Mouse (Mus musculus): ENCODE data around the gene Rspry1. TPM values are rescaled to one million over a fixed set of nuclear protein-coding genes. Genes with fewer than 3 reads are reported as not detected.

Gene Rspry1
- 36.8 and 36.9 TPM in 2 replicates for polyA plus RNA-seq (2015; fragmentation: Nextera tagmentation; extraction: Ambion mirVana)

GRCm38 (mm10) chr8:94601607-94602385 lies at the start of gene Rspry1, which contains the start of gene Fam192a:
Rspry1 (plus strand) TSS chr8:94601937.
Fam192a (minus strand) TSS chr8:94601997.
- peaks cover 24% of the 10 kb centered on the region for H3K4me1 ChIP-seq
- H3K36me3 ChIP-seq, result no peaks in the 10 kb centered on the region
- peak; percentile 100 for ATAC-seq (ENCODE audit: insufficient number of reproducible peaks, low FRiP score, low TSS enrichment, low read depth)
- H3K9ac ChIP-seq, result peak within 1 kb of the TSS; percentile 94
- H3K4me3 ChIP-seq (replicated peaks), result peak within 1 kb of the TSS; percentile 91
- under 1% methylated on average over 55 of the region's 55 CpGs for WGBS
- H3K27ac ChIP-seq (replicated peaks), result peak within 1 kb of the TSS; percentile 86
- H3K4me2 ChIP-seq (replicated peaks), result peak within 1 kb of the TSS; percentile 87
- no peaks in the 10 kb centered on the region for H3K27me3 ChIP-seq
- H3K9me3 ChIP-seq (replicated peaks), result no peaks in the 10 kb centered on the region

- Histone ChIP-seq H3K4me1 (no peaks in the 10 kb centered on the region), H3K4me3 (replicated peaks) (no peak overlapping the region), H3K4me2 (replicated peaks) (no peak overlapping the region), H3K27ac (replicated peaks) (no peak overlapping the region), H3K9me3 (replicated peaks) (no peaks in the 10 kb centered on the region), H3K9ac (no peak overlapping the region), H3K36me3 (no peaks in the 10 kb centered on the region), H3K27me3 (no peaks in the 10 kb centered on the region)
- WGBS, result 97% methylated on average over 2 of the region's 2 CpGs
- ATAC-seq (ENCODE audit: insufficient number of reproducible peaks, low FRiP score, low TSS enrichment, low read depth), result no peak
Observed at GRCm38 (mm10) chr8:94552696-94553095, 49.0 kb upstream of the Rspry1 start.

- WGBS, result 54% methylated on average over 3 of the region's 3 CpGs
- ATAC-seq (ENCODE audit: insufficient number of reproducible peaks, low FRiP score, low TSS enrichment, low read depth), result no peak
Observed at GRCm38 (mm10) chr8:94557281-94557680, 44.5 kb upstream of the Rspry1 start.

GRCm38 (mm10) chr8:94561256-94561655 lies 40.5 kb upstream of the Rspry1 start:
- H3K9me3 ChIP-seq (replicated peaks), result no peaks in the 10 kb centered on the region
- no peaks in the 10 kb centered on the region for H3K4me1 ChIP-seq
- H3K4me2 ChIP-seq (replicated peaks), result no peak overlapping the region
- no peak overlapping the region for H3K9ac ChIP-seq
- ATAC-seq (ENCODE audit: insufficient number of reproducible peaks, low FRiP score, low TSS enrichment, low read depth), result no peak
- no peak overlapping the region for H3K27ac ChIP-seq (replicated peaks)
- 61% methylated on average over 5 of the region's 5 CpGs for WGBS
- no peak overlapping the region for H3K4me3 ChIP-seq (replicated peaks)
- H3K36me3 ChIP-seq, result no peaks in the 10 kb centered on the region
- H3K27me3 ChIP-seq, result no peaks in the 10 kb centered on the region

More at GRCm38 (mm10) chr8:94557281-94557680, 44.5 kb upstream of the Rspry1 start:
- Histone ChIP-seq H3K4me2 (replicated peaks) (no peak overlapping the region), H3K9me3 (replicated peaks) (no peaks in the 10 kb centered on the region), H3K27ac (replicated peaks) (no peak overlapping the region), H3K4me3 (replicated peaks) (no peak overlapping the region), H3K36me3 (no peaks in the 10 kb centered on the region), H3K27me3 (no peaks in the 10 kb centered on the region), H3K4me1 (no peaks in the 10 kb centered on the region), H3K9ac (no peak overlapping the region)

GRCm38 (mm10) chr8:94564421-94564820 lies 37.3 kb upstream of the Rspry1 start:
- no peak overlapping the region for H3K4me2 ChIP-seq (replicated peaks)
- no peak overlapping the region for H3K9ac ChIP-seq
- no peaks in the 10 kb centered on the region for H3K27me3 ChIP-seq
- H3K36me3 ChIP-seq, result no peaks in the 10 kb centered on the region
- ATAC-seq (ENCODE audit: insufficient number of reproducible peaks, low FRiP score, low TSS enrichment, low read depth), result no peak
- no peaks in the 10 kb centered on the region; the same call in 1 of the 2 replicates for H3K4me1 ChIP-seq
- H3K27ac ChIP-seq (replicated peaks), result no peak overlapping the region
- no peaks in the 10 kb centered on the region for H3K9me3 ChIP-seq (replicated peaks)
- H3K4me3 ChIP-seq (replicated peaks), result no peak overlapping the region

- Histone ChIP-seq H3K27ac (replicated peaks) (no peak overlapping the region), H3K4me1 (no peaks in the 10 kb centered on the region; the same call in 1 of the 2 replicates), H3K4me3 (replicated peaks) (no peak overlapping the region), H3K27me3 (no peaks in the 10 kb centered on the region), H3K9ac (no peak overlapping the region), H3K9me3 (replicated peaks) (no peaks in the 10 kb centered on the region), H3K4me2 (replicated peaks) (no peak overlapping the region), H3K36me3 (no peaks in the 10 kb centered on the region)
- 54% methylated on average over 6 of the region's 6 CpGs for WGBS
- no peak for ATAC-seq (ENCODE audit: insufficient number of reproducible peaks, low FRiP score, low TSS enrichment, low read depth)
Observed at GRCm38 (mm10) chr8:94566033-94566432, 35.7 kb upstream of the Rspry1 start.

GRCm38 (mm10) chr8:94566446-94567158 lies 35.1 kb upstream of the Rspry1 start:
- no peaks in the 10 kb centered on the region for H3K36me3 ChIP-seq
- ATAC-seq (ENCODE audit: insufficient number of reproducible peaks, low FRiP score, low TSS enrichment, low read depth), result no peak
- WGBS, result 58% methylated on average over 15 of the region's 15 CpGs

GRCm38 (mm10) chr8:94567159-94567849 lies 34.4 kb upstream of the Rspry1 start:
- Histone ChIP-seq H3K4me3 (replicated peaks) (no peak overlapping the region), H3K4me2 (replicated peaks) (no peak overlapping the region), H3K27me3 (no peaks in the 10 kb centered on the region), H3K36me3 (no peaks in the 10 kb centered on the region), H3K9ac (no peak overlapping the region), H3K27ac (replicated peaks) (no peak overlapping the region), H3K9me3 (replicated peaks) (no peaks in the 10 kb centered on the region), H3K4me1 (no peaks in the 10 kb centered on the region; the same call in 1 of the 2 replicates)
- WGBS, result 74% methylated on average over 8 of the region's 8 CpGs
- no peak for ATAC-seq (ENCODE audit: insufficient number of reproducible peaks, low FRiP score, low TSS enrichment, low read depth)

More at GRCm38 (mm10) chr8:94566446-94567158, 35.1 kb upstream of the Rspry1 start:
- no peak overlapping the region for H3K9ac ChIP-seq
- no peak overlapping the region for H3K4me3 ChIP-seq (replicated peaks)
- H3K4me2 ChIP-seq (replicated peaks), result no peak overlapping the region
- no peaks in the 10 kb centered on the region for H3K27me3 ChIP-seq
- no peak overlapping the region for H3K27ac ChIP-seq (replicated peaks)
- no peaks in the 10 kb centered on the region for H3K9me3 ChIP-seq (replicated peaks)
- H3K4me1 ChIP-seq, result no peaks in the 10 kb centered on the region; the same call in 1 of the 2 replicates

- no peak for ATAC-seq (ENCODE audit: insufficient number of reproducible peaks, low FRiP score, low TSS enrichment, low read depth)
- no peaks in the 10 kb centered on the region for H3K27me3 ChIP-seq
- WGBS, result 63% methylated on average over 8 of the region's 8 CpGs
Observed at GRCm38 (mm10) chr8:94568098-94568497, 33.6 kb upstream of the Rspry1 start.

GRCm38 (mm10) chr8:94569419-94569818 lies 32.3 kb upstream of the Rspry1 start:
- no peak overlapping the region for H3K4me2 ChIP-seq (replicated peaks)
- 70% methylated on average over 1 of the region's 1 CpGs for WGBS
- H3K27me3 ChIP-seq, result no peaks in the 10 kb centered on the region
- no peaks in the 10 kb centered on the region; the same call in 1 of the 2 replicates for H3K4me1 ChIP-seq
- ATAC-seq (ENCODE audit: insufficient number of reproducible peaks, low FRiP score, low TSS enrichment, low read depth), result no peak
- H3K4me3 ChIP-seq (replicated peaks), result no peak overlapping the region
- H3K27ac ChIP-seq (replicated peaks), result no peak overlapping the region
- H3K9me3 ChIP-seq (replicated peaks), result no peaks in the 10 kb centered on the region
- no peak overlapping the region for H3K9ac ChIP-seq
- peaks cover 16% of the 10 kb centered on the region for H3K36me3 ChIP-seq

More at GRCm38 (mm10) chr8:94568098-94568497, 33.6 kb upstream of the Rspry1 start:
- H3K27ac ChIP-seq (replicated peaks), result no peak overlapping the region
- peaks cover 3% of the 10 kb centered on the region; the same call in 1 of the 2 replicates for H3K36me3 ChIP-seq
- H3K9ac ChIP-seq, result no peak overlapping the region
- no peak overlapping the region for H3K4me2 ChIP-seq (replicated peaks)
- no peaks in the 10 kb centered on the region for H3K9me3 ChIP-seq (replicated peaks)
- no peak overlapping the region for H3K4me3 ChIP-seq (replicated peaks)
- H3K4me1 ChIP-seq, result no peaks in the 10 kb centered on the region; the same call in 1 of the 2 replicates

GRCm38 (mm10) chr8:94571896-94572295 lies 29.8 kb upstream of the Rspry1 start:
- WGBS, result 67% methylated on average over 2 of the region's 2 CpGs

More at GRCm38 (mm10) chr8:94571896-94572295, 29.8 kb upstream of the Rspry1 start:
- no peak overlapping the region for H3K4me3 ChIP-seq (replicated peaks)
- no peak for ATAC-seq (ENCODE audit: insufficient number of reproducible peaks, low FRiP score, low TSS enrichment, low read depth)
- H3K27me3 ChIP-seq, result no peaks in the 10 kb centered on the region
- no peak overlapping the region for H3K4me2 ChIP-seq (replicated peaks)
- peaks cover 39% of the 10 kb centered on the region for H3K36me3 ChIP-seq
- no peaks in the 10 kb centered on the region; the same call in 1 of the 2 replicates for H3K4me1 ChIP-seq
- H3K9me3 ChIP-seq (replicated peaks), result no peaks in the 10 kb centered on the region
- no peak overlapping the region for H3K9ac ChIP-seq
- H3K27ac ChIP-seq (replicated peaks), result no peak overlapping the region

Data from embryonic facial prominence, embryonic 15.5 days (tissue).